Mouse (Mus musculus): ENCODE data around the gene Tln1. TPM values are rescaled to one million over a fixed set of nuclear protein-coding genes. Genes with fewer than 3 reads are reported as not detected.

Gene Tln1
- polyA plus RNA-seq, 1 experiment, result 61.1 TPM

- Histone ChIP-seq H3K4me1 (ENCODE audit: control insufficient read depth, insufficient read depth, insufficient read length, low read length) (no peaks in the 10 kb centered on the region), H3K4me3 (ENCODE audit: insufficient read depth, low read depth, low read length) (no peak overlapping the region)
Observed at GRCm38 (mm10) chr4:43546375-43547047, 16.0 kb downstream of the Tln1 start.

GRCm38 (mm10) chr4:43542044-43542443 lies 20.4 kb downstream of the Tln1 start:
- H3K4me1 ChIP-seq (ENCODE audit: control insufficient read depth, insufficient read depth, insufficient read length, low read length), result no peaks in the 10 kb centered on the region
- H3K27ac ChIP-seq (replicated peaks; ENCODE audit: low read depth, low read length), result no peak overlapping the region
- H3K4me3 ChIP-seq (ENCODE audit: insufficient read depth, low read depth, low read length), result no peak overlapping the region

More at GRCm38 (mm10) chr4:43546375-43547047, 16.0 kb downstream of the Tln1 start:
- no peak overlapping the region for H3K27ac ChIP-seq (replicated peaks; ENCODE audit: low read depth, low read length)

- no peaks in the 10 kb centered on the region for H3K4me1 ChIP-seq (ENCODE audit: control insufficient read depth, insufficient read depth, insufficient read length, low read length)
- no peak overlapping the region for H3K4me3 ChIP-seq (ENCODE audit: insufficient read depth, low read depth, low read length)
- H3K27ac ChIP-seq (replicated peaks; ENCODE audit: low read depth, low read length), result no peak overlapping the region
Observed at GRCm38 (mm10) chr4:43536031-43536430, 26.5 kb downstream of the Tln1 start.

- H3K4me1 ChIP-seq (ENCODE audit: control insufficient read depth, insufficient read depth, insufficient read length, low read length), result no peaks in the 10 kb centered on the region
- no peak overlapping the region for H3K27ac ChIP-seq (replicated peaks; ENCODE audit: low read depth, low read length)
- no peak overlapping the region for H3K4me3 ChIP-seq (ENCODE audit: insufficient read depth, low read depth, low read length)
Observed at GRCm38 (mm10) chr4:43535628-43536027, 26.9 kb downstream of the Tln1 start.

- Histone ChIP-seq H3K4me3 (ENCODE audit: insufficient read depth, low read depth, low read length) (no peak overlapping the region), H3K4me1 (ENCODE audit: control insufficient read depth, insufficient read depth, insufficient read length, low read length) (no peaks in the 10 kb centered on the region), H3K27ac (replicated peaks; ENCODE audit: low read depth, low read length) (no peak overlapping the region)
Observed at GRCm38 (mm10) chr4:43533270-43533669, 29.2 kb downstream of the Tln1 start.

GRCm38 (mm10) chr4:43530581-43530980 lies 31.9 kb downstream of the Tln1 start:
- Histone ChIP-seq H3K4me3 (ENCODE audit: insufficient read depth, low read depth, low read length) (no peak overlapping the region), H3K4me1 (ENCODE audit: control insufficient read depth, insufficient read depth, insufficient read length, low read length) (no peaks in the 10 kb centered on the region), H3K27ac (replicated peaks; ENCODE audit: low read depth, low read length) (no peak overlapping the region)

GRCm38 (mm10) chr4:43530081-43530501 lies 32.4 kb downstream of the Tln1 start:
- no peak overlapping the region for H3K27ac ChIP-seq (replicated peaks; ENCODE audit: low read depth, low read length)
- no peaks in the 10 kb centered on the region for H3K4me1 ChIP-seq (ENCODE audit: control insufficient read depth, insufficient read depth, insufficient read length, low read length)
- H3K4me3 ChIP-seq (ENCODE audit: insufficient read depth, low read depth, low read length), result no peak overlapping the region

- Histone ChIP-seq H3K4me1 (ENCODE audit: control insufficient read depth, insufficient read depth, insufficient read length, low read length) (0 out of 2 replicates have a peak, but pooled peaks cover 2% of the 10 kb centered on the region), H3K27ac (replicated peaks; ENCODE audit: low read depth, low read length) (no peak overlapping the region), H3K4me3 (ENCODE audit: insufficient read depth, low read depth, low read length) (no peak overlapping the region)
Observed at GRCm38 (mm10) chr4:43528487-43528886, 34.0 kb downstream of the Tln1 start.

- Histone ChIP-seq H3K27ac (replicated peaks; ENCODE audit: low read depth, low read length) (no peak overlapping the region), H3K4me1 (ENCODE audit: control insufficient read depth, insufficient read depth, insufficient read length, low read length) (0 out of 2 replicates have a peak, but pooled peaks cover 2% of the 10 kb centered on the region), H3K4me3 (ENCODE audit: insufficient read depth, low read depth, low read length) (no peak overlapping the region)
Observed at GRCm38 (mm10) chr4:43527880-43528279, 34.6 kb downstream of the Tln1 start.

GRCm38 (mm10) chr4:43519956-43520355 lies 42.5 kb downstream of the Tln1 start:
- Histone ChIP-seq H3K4me3 (ENCODE audit: insufficient read depth, low read depth, low read length) (no peak overlapping the region), H3K4me1 (ENCODE audit: control insufficient read depth, insufficient read depth, insufficient read length, low read length) (peaks cover 2% of the 10 kb centered on the region; the same call in 1 of the 2 replicates), H3K27ac (replicated peaks; ENCODE audit: low read depth, low read length) (no peak overlapping the region)

- peaks cover 2% of the 10 kb centered on the region; the same call in 1 of the 2 replicates for H3K4me1 ChIP-seq (ENCODE audit: control insufficient read depth, insufficient read depth, insufficient read length, low read length)
- H3K27ac ChIP-seq (replicated peaks; ENCODE audit: low read depth, low read length), result no peak overlapping the region
- no peak overlapping the region for H3K4me3 ChIP-seq (ENCODE audit: insufficient read depth, low read depth, low read length)
Observed at GRCm38 (mm10) chr4:43519551-43519950, 42.9 kb downstream of the Tln1 start.

- Histone ChIP-seq H3K4me3 (ENCODE audit: insufficient read depth, low read depth, low read length) (no peak overlapping the region), H3K27ac (replicated peaks; ENCODE audit: low read depth, low read length) (no peak overlapping the region), H3K4me1 (ENCODE audit: control insufficient read depth, insufficient read depth, insufficient read length, low read length) (no peaks in the 10 kb centered on the region; the same call in 1 of the 2 replicates)
Observed at GRCm38 (mm10) chr4:43515764-43516708, 46.5 kb downstream of the Tln1 start.

GRCm38 (mm10) chr4:43513791-43514190 lies 48.7 kb downstream of the Tln1 start:
- Histone ChIP-seq H3K4me1 (ENCODE audit: control insufficient read depth, insufficient read depth, insufficient read length, low read length) (0 out of 2 replicates have a peak, but pooled peaks cover 2% of the 10 kb centered on the region), H3K27ac (replicated peaks; ENCODE audit: low read depth, low read length) (no peak overlapping the region), H3K4me3 (ENCODE audit: insufficient read depth, low read depth, low read length) (no peak overlapping the region)

- H3K4me1 ChIP-seq (ENCODE audit: control insufficient read depth, insufficient read depth, insufficient read length, low read length), result peaks cover 2% of the 10 kb centered on the region; the same call in 1 of the 2 replicates
- no peak overlapping the region for H3K4me3 ChIP-seq (ENCODE audit: insufficient read depth, low read depth, low read length)
- no peak overlapping the region for H3K27ac ChIP-seq (replicated peaks; ENCODE audit: low read depth, low read length)
Observed at GRCm38 (mm10) chr4:43513300-43513699, 49.2 kb downstream of the Tln1 start.

GRCm38 (mm10) chr4:43512653-43513052 lies 49.8 kb downstream of the Tln1 start:
- H3K27ac ChIP-seq (replicated peaks; ENCODE audit: low read depth, low read length), result no peak overlapping the region
- peaks cover 2% of the 10 kb centered on the region; the same call in 1 of the 2 replicates for H3K4me1 ChIP-seq (ENCODE audit: control insufficient read depth, insufficient read depth, insufficient read length, low read length)
- no peak overlapping the region for H3K4me3 ChIP-seq (ENCODE audit: insufficient read depth, low read depth, low read length)
